Mouse (Mus musculus): Measurements from ENCODE around the gene Bmi1.

Gene Bmi1

DNA sequence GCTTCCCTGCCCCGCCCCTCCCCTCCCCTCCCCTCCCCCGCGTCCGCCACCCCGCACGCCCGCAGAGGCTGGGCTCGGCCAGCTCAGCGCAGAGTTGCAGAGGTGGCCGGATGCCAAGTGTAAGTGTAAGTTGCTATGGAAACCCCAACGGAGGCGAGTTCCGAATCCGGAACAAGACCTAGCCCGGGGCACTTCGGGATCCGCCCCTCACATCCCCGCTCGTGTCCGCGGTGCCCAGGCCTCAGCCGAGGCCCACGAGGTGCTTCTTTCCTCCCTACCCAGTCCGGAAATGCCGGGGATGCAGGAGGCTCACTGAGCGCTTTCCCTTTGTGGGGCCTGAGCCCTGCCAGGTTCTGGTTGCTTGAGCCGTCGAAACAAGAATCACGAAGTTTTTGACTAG is 4.1 kb downstream of the Bmi1 start:
- Histone ChIP-seq H3K4me3 (replicated peaks; ENCODE audit: low read length) (peak overlapping the region; percentile 64), H3K4me1 (replicated peaks; ENCODE audit: low read depth, low read length) (peaks cover 22% of the 10 kb centered on the region), H3K36me3 (ENCODE audit: insufficient read depth, low read length) (no peaks in the 10 kb centered on the region), H3K9me3 (ENCODE audit: low read length) (no peaks in the 10 kb centered on the region), H3K27me3 (ENCODE audit: insufficient read depth, low read length) (peaks cover 67% of the 10 kb centered on the region)
- TF ChIP-seq NANOG (IDR thresholded peaks at IDR 0.05; ENCODE audit: borderline replicate concordance, low read length), result no peak
- no peak for TF ChIP-seq POU5F1 (IDR thresholded peaks at IDR 0.05; ENCODE audit: borderline replicate concordance, low read length)
- TF ChIP-seq CTCF (conservative IDR thresholded peaks at IDR 0.05; ENCODE audit: low read length), result no peak

DNA sequence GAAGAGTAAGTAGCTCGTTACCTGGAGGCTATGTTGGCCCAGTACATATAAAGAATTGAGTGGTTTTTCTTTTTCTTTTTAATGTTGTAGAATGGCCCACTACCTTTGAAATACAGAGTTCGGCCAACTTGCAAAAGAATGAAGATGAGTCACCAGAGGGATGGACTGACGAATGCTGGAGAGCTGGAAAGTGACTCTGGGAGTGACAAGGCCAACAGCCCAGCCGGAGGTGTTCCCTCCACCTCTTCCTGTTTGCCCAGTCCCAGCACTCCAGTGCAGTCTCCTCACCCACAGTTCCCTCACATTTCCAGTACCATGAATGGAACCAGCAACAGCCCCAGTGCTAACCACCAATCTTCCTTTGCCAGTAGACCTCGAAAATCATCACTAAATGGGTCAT is 7.2 kb downstream of the Bmi1 start:
- H3K4me1 ChIP-seq (replicated peaks; ENCODE audit: low read depth, low read length), result peaks cover 15% of the 10 kb centered on the region
- H3K36me3 ChIP-seq (ENCODE audit: insufficient read depth, low read length), result no peaks in the 10 kb centered on the region
- H3K9me3 ChIP-seq (ENCODE audit: low read length), result peaks cover 24% of the 10 kb centered on the region
- H3K4me3 ChIP-seq (replicated peaks; ENCODE audit: low read length), result no peak overlapping the region
- no peak for TF ChIP-seq POU5F1 (IDR thresholded peaks at IDR 0.05; ENCODE audit: borderline replicate concordance, low read length)
- no peak for TF ChIP-seq NANOG (IDR thresholded peaks at IDR 0.05; ENCODE audit: borderline replicate concordance, low read length)
- TF ChIP-seq CTCF (conservative IDR thresholded peaks at IDR 0.05; ENCODE audit: low read length), result no peak
- peaks cover 79% of the 10 kb centered on the region for H3K27me3 ChIP-seq (ENCODE audit: insufficient read depth, low read length)

DNA sequence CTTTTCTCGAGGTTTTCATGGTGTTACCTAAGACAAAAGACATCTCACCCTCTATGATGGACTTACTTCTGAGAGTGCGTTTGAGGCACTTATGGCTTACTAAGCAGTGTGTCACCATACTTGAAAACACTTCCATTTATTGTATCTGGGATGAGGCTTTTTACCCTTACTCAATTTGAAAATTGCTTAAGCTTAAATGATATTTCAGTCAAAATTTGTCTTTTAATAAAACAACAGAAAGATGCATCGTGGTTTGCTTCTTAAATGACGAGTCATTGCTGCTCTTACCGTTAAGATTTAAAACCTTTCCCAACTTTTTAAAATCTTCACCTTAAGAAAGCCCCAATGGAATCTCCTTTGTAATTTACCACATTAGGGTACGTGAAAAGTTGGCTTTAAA is 9.6 kb downstream of the Bmi1 start:
- no peak for TF ChIP-seq NANOG (IDR thresholded peaks at IDR 0.05; ENCODE audit: borderline replicate concordance, low read length)
- TF ChIP-seq POU5F1 (IDR thresholded peaks at IDR 0.05; ENCODE audit: borderline replicate concordance, low read length), result no peak
- no peak for TF ChIP-seq CTCF (conservative IDR thresholded peaks at IDR 0.05; ENCODE audit: low read length)
- Histone ChIP-seq H3K4me1 (replicated peaks; ENCODE audit: low read depth, low read length) (peaks cover 18% of the 10 kb centered on the region), H3K9me3 (ENCODE audit: low read length) (peaks cover 24% of the 10 kb centered on the region)

DNA sequence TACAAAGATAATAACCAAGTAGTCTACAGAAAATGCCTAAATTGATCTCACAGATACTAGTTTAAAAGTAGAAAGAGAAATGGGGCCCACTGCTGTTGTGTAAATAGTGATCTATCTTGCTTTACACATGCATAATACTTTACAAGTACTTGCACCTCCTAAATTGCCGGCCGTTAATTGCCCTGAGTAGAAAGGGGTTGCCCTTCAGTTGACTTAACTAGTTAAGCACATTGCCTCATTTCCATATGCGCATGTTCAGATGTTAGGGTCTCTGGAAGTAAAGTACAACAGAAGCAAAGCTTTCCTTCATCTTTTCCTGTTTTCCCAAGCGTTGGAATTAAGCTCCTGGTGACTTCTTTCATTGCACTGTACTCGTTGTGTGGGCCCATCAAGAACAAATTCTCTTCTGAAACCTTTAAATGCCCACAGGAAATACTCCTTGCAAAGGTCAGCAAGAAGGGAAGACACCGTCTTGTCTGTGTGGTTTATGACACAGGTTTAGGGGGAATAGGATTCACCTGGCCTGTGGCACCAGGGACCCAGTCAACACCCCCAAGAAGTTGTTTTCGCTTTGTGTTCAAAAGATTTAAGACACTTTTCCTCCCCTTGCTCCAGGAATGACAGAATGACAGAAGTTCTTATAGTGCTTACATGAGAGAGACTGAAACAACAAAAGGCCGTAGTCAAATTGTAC is 10.2 kb downstream of the Bmi1 start:
- Histone ChIP-seq H3K4me3 (replicated peaks; ENCODE audit: low read length) (no peak overlapping the region), H3K27me3 (ENCODE audit: insufficient read depth, low read length) (peaks cover 77% of the 10 kb centered on the region), H3K9me3 (ENCODE audit: low read length) (peaks cover 24% of the 10 kb centered on the region), H3K36me3 (ENCODE audit: insufficient read depth, low read length) (no peaks in the 10 kb centered on the region), H3K4me1 (replicated peaks; ENCODE audit: low read depth, low read length) (peaks cover 16% of the 10 kb centered on the region)
- TF ChIP-seq CTCF (conservative IDR thresholded peaks at IDR 0.05; ENCODE audit: low read length), result no peak
- TF ChIP-seq NANOG (IDR thresholded peaks at IDR 0.05; ENCODE audit: borderline replicate concordance, low read length), result peak; percentile 78; the same call in 1 of the 2 replicates
- peak; percentile 92 for TF ChIP-seq POU5F1 (IDR thresholded peaks at IDR 0.05; ENCODE audit: borderline replicate concordance, low read length)

More for the DNA sequence above, 9.6 kb downstream of the Bmi1 start:
- H3K36me3 ChIP-seq (ENCODE audit: insufficient read depth, low read length), result no peaks in the 10 kb centered on the region
- peaks cover 79% of the 10 kb centered on the region for H3K27me3 ChIP-seq (ENCODE audit: insufficient read depth, low read length)
- H3K4me3 ChIP-seq (replicated peaks; ENCODE audit: low read length), result no peak overlapping the region

DNA sequence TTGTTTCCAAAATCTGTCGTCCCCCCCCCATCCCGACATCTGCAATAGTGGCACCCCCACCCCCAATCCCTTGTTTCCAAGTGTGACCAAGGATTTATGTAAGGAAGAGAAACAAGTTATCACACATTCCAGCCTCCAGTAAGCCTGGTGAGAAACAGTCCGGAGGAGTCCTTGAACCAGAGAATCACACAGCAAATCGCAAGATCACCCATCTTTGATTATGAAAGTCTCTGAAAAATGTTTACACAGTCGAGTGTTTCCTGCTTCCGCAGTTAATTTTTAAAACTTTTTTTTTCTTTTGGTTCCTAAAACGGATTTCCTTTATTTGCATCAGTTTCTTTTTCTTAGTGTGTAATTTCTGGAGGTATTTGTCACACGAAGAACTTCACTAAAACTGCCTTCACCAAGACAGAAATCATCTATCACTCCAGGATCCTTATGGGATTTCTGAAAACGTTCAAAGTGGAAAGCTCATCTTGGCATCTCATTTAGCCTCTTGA is 10.9 kb downstream of the Bmi1 start:
- Histone ChIP-seq H3K27me3 (ENCODE audit: insufficient read depth, low read length) (peaks cover 78% of the 10 kb centered on the region), H3K4me3 (replicated peaks; ENCODE audit: low read length) (no peak overlapping the region), H3K9me3 (ENCODE audit: low read length) (peaks cover 24% of the 10 kb centered on the region), H3K36me3 (ENCODE audit: insufficient read depth, low read length) (no peaks in the 10 kb centered on the region), H3K4me1 (replicated peaks; ENCODE audit: low read depth, low read length) (peaks cover 16% of the 10 kb centered on the region)
- TF ChIP-seq NANOG (IDR thresholded peaks at IDR 0.05; ENCODE audit: borderline replicate concordance, low read length) (no peak), CTCF (conservative IDR thresholded peaks at IDR 0.05; ENCODE audit: low read length) (no peak), POU5F1 (IDR thresholded peaks at IDR 0.05; ENCODE audit: borderline replicate concordance, low read length) (no peak)

DNA sequence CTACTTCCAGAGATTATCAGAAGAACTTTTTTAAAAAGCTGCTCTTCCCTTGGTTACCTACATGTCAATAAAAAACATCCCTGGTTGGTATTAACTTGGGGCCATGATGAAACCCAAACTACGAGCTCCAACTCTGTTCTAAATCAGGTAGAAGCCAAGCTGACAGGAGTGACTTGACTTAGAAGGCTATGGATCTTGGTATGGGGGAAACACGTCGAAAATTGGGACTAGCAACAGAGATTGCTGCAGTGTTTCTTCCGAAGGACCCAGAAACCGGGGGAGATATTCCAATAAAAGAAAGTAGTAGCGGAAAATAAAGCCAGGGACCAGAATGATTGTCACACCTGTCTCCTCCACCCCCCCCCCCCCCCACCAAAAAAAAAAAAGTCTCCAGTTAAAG is 11.5 kb downstream of the Bmi1 start:
- Histone ChIP-seq H3K9me3 (ENCODE audit: low read length) (peaks cover 24% of the 10 kb centered on the region), H3K4me3 (replicated peaks; ENCODE audit: low read length) (peak overlapping the region; percentile 73), H3K4me1 (replicated peaks; ENCODE audit: low read depth, low read length) (peaks cover 16% of the 10 kb centered on the region), H3K36me3 (ENCODE audit: insufficient read depth, low read length) (no peaks in the 10 kb centered on the region), H3K27me3 (ENCODE audit: insufficient read depth, low read length) (peaks cover 79% of the 10 kb centered on the region)
- TF ChIP-seq NANOG (IDR thresholded peaks at IDR 0.05; ENCODE audit: borderline replicate concordance, low read length) (no peak), CTCF (conservative IDR thresholded peaks at IDR 0.05; ENCODE audit: low read length) (no peak), POU5F1 (IDR thresholded peaks at IDR 0.05; ENCODE audit: borderline replicate concordance, low read length) (no peak)

DNA sequence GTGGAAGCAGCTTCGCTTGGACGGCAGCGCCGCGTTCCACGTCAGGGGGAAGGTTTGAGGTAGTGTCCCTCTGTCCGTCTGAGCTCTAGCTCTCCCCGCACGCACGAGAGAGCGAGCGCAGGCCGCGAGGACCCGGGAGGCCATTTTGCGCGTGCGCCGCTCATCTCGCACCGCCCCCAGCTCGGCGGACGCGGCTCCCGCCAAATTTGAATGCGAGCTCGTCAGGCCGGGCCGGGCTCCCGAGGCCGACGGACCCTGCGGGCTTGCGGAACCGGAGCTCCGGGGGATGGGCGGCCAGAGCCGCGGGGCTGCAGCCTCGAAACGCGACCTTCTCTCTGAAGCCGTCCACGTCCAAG is 11.9 kb downstream of the Bmi1 start:
- Histone ChIP-seq H3K27me3 (ENCODE audit: insufficient read depth, low read length) (peaks cover 79% of the 10 kb centered on the region), H3K9me3 (ENCODE audit: low read length) (peaks cover 24% of the 10 kb centered on the region), H3K4me1 (replicated peaks; ENCODE audit: low read depth, low read length) (peaks cover 18% of the 10 kb centered on the region), H3K4me3 (replicated peaks; ENCODE audit: low read length) (peak overlapping the region; percentile 73), H3K36me3 (ENCODE audit: insufficient read depth, low read length) (no peaks in the 10 kb centered on the region)
- no peak for TF ChIP-seq POU5F1 (IDR thresholded peaks at IDR 0.05; ENCODE audit: borderline replicate concordance, low read length)
- no peak for TF ChIP-seq NANOG (IDR thresholded peaks at IDR 0.05; ENCODE audit: borderline replicate concordance, low read length)
- TF ChIP-seq CTCF (conservative IDR thresholded peaks at IDR 0.05; ENCODE audit: low read length), result no peak

DNA sequence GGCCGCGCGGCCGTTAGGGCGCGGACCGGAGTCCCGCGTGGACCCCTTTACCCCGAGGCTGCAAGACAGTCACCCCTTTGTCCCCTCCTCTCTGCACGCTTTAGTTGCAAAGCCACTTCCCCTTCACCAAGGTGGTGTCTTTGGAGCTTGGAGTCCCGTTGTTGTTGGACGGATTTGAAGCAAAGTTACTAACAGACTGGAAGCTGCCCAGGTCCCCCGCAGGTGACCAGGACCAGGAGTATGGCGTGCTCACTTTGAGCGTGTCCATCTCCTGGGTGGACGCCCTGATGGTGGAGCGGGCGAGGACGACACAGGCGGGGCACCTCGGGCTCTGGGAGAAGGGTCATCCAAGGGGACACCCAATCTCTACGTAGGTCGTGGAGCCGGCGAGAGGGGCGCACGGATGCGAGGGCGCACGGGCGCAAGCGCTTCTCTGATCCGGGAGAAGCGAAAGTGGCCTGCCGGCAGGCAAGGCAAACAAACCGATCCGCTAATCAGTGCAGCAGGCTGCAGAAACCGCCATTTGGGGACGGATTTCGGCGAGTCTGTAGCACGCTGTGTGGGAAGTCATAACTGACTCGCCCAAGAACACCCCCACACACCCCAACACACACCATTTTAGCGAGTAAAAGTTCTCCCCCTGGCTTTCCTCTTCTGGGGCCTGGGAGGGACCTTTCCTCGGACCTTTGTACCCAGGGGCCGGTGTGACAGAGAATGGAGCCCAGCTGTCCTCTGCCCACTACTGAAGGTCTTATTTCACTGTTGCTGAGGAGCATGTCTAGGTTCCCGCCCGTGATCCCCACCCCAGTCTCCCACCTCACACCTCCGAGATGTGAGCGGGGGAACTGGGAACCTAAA is 12.5 kb downstream of the Bmi1 start:
- Histone ChIP-seq H3K36me3 (ENCODE audit: insufficient read depth, low read length) (no peaks in the 10 kb centered on the region), H3K4me3 (replicated peaks; ENCODE audit: low read length) (peak overlapping the region; percentile 73), H3K9me3 (ENCODE audit: low read length) (peaks cover 24% of the 10 kb centered on the region), H3K4me1 (replicated peaks; ENCODE audit: low read depth, low read length) (peaks cover 18% of the 10 kb centered on the region), H3K27me3 (ENCODE audit: insufficient read depth, low read length) (peaks cover 78% of the 10 kb centered on the region)
- no peak for TF ChIP-seq NANOG (IDR thresholded peaks at IDR 0.05; ENCODE audit: borderline replicate concordance, low read length)
- TF ChIP-seq POU5F1 (IDR thresholded peaks at IDR 0.05; ENCODE audit: borderline replicate concordance, low read length), result no peak
- TF ChIP-seq CTCF (conservative IDR thresholded peaks at IDR 0.05; ENCODE audit: low read length), result no peak

Measured in E14TG2a.4 (cell line).